Mouse (Mus musculus) c-Kit-negative CD71-positive TER-119-positive erythroid progenitor cells, embryonic 14.5 days (primary cell): Measurements from ENCODE around the gene Poldip3.
A peak's percentile ranks its signal among the peaks of the same experiment; 100 is the strongest.

Experiments used
- DNase-seq: peaks from one replicate; pipeline ENCODE4 v3.0.0-alpha.2; 2013; ENCODE audit warnings: low read depth, low spot score

The Poldip3 gene

DNA sequence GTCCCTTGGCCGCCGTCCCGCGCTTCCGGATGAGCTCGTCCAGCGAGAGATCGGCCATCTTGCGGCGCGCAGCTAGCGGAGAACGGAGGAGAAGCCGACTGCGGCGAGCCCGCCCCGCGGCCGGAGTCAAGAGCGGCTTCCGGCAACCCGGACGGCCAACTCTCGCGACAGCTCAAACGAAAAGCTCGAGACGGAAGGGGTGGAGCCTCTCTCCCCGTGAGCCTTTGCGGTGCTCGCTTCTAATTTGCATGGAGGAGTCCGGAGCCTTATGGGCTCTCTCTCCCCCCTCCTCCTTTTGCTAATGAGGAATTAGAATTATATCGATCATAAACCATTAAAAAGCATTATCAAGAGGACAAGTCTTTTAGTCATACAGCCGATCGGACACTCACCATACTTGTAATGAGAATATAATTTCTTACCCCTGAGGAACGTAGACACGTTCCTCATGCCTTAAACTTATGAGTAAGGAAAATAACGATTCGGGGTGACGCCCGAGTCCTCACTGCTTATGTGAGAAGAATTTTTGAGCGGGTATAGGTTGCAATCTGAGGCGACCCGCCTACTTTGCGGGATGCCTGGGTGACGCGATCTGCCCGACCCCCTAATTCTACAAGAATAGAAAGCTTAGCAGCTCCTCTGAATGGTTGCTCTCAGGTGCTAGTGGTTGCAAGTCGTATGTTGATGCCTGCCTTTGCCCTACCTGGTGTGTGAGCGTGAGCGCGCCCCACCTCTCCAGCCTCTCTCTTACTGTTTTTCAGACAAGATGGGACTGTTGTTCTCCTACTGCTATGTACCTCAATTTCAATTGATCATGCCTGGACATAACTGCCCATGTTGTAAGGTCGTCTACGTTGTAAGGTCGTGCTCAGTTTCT is at the start of gene Poldip3:
TSS of gene Poldip3 (minus strand) at position 189 of the 877 bp plus-strand sequence.
- peak; percentile 99 for DNase-seq

DNA sequence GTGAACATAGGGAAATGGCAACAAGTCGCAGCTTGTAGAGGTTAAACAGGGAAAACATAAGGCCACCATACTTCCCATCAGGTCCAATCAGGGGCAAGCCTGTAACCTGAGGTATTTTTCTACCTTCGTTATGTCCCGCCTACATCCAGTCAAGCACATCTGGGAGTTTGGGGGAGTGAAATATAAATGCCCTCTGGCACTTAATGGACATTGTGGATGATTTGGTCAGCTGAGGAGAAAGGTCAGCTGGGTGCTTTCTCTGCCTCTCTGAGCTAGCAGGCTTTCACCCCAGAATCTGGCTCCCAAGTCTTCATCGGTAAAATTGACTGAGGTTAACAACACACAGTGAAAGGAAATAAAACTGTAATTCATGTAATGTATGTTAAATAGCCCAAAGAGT is 44.2 kb upstream of the Poldip3 start:
- no peak for DNase-seq

DNA sequence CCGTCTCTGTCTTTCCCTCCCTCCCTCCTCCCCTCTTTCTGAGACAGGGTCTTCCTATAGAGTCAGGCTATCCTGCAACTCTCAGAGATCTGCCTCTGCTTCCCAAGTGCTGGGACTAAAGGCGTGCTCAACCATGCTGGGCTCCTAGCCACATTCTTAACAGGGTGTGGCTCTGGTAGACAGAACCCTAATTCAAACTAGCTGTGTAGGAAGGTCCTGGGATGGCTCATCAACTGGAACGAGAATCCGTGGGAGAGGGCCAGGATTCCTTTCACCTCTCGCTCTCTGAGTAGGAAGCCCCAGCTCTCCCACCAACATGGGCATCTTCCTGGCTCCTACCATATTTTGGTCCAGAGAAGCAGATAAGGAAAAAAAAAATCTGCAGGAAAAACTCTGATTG is 33.2 kb upstream of the Poldip3 start:
- no peak for DNase-seq

DNA sequence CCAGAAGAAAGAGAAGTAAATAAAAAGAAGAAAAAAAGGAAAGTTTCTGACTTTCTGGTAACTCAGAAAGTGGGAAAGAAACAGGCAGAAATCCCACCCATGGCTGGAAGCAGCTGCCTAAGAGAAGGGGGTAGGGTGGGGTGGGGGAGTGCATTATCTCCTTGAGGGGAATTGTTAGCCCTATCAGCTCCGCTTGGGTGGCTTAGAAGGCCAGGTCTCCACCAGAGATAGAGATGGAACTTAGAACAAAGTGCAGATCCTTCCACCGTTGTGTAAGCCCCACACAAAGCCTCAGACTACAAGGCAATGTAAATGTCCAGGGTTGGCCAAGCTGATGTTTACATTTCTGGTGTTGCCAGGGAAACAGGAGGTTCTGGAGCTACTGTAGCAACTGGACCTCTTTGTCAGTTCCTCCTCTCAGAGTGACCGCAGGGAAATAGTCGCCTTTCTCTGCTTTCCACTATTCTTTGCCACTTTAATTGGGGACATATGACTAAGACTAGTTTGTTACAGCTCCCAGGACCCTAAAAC is 32.7 kb upstream of the Poldip3 start:
- DNase-seq: no peak

DNA sequence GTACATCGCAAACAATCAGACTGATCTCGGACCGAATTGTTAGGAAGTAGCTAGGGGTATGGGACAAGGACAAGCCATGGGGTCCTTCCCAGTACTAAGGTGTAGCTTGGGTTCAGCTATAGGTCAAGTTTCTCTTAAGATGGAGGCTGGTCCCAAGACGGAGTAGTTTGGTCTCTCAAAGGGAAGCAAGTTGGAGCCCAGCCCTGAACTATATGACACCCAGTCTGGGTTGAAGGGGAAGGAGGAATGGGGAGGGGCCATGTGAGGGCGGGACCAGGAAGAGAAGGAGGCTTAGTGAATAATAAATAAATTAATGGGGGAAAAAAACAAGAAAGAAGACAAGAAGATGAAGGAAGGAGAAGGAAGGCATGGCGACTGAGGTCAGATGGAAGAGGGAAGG is 30.8 kb upstream of the Poldip3 start:
- no peak for DNase-seq

DNA sequence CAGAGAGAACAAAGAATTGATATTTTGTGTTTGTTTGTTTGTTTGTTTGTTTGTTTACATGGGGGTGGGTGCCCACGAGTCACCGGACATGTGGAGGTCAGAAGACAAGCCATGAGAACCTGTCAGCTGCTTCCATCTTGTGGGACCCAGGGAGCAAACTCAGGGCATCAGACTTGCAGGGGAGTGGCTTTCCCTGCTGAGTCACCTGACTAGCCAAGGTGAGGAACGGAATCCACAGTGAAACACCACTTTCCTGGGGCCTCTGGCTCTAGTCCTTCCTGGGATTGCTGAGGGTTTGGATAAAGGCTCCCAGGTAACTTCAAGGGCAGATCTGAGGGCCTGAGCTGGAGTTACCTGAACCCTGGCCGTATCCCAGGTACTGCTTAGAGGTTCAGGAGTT is 27.5 kb upstream of the Poldip3 start:
- no peak for DNase-seq

DNA sequence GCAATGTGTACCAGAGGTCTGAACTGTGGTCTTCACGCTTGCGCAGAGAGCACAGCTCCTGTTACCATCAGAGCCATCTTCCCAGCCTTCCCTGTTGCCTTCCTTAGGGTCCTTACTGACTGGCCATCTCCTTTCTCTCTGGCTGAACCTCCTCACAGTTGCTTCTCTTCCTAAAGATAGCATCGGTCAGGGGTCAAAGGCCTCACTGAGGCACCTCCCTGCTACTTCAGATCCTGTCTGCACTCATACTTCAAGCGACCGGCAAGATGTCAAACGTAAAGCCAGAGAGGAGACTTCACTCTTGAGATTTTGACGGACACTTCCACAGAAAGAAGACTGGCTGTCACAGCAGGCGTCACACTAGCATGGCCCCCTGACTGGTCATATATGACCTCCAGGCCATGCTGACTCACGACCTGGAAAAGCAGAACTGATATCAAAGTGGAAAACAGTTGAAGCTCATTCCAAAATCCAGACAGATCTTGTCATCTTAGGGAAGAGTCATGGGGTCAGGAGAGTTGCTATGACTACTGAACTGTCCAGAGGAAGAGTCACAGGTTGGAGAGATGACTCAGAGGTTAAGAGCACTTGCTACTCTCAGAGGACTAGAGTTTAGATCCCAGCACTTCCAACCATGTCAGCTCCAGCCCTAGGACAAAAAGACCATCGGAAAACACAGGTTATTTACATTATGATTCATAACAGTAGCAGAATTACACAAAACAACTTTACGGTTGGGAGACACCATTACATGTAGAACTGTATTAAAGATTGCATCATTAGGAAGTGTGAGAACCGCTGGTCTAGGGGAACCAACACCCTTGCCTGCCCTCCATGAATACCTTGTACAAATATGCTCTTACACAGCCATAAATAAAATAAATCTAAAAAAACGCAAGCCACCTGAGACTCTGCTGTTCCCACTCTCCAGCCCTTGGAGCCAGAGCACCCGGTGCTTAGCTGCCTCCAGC is 25.0 kb upstream of the Poldip3 start:
- DNase-seq: no peak

DNA sequence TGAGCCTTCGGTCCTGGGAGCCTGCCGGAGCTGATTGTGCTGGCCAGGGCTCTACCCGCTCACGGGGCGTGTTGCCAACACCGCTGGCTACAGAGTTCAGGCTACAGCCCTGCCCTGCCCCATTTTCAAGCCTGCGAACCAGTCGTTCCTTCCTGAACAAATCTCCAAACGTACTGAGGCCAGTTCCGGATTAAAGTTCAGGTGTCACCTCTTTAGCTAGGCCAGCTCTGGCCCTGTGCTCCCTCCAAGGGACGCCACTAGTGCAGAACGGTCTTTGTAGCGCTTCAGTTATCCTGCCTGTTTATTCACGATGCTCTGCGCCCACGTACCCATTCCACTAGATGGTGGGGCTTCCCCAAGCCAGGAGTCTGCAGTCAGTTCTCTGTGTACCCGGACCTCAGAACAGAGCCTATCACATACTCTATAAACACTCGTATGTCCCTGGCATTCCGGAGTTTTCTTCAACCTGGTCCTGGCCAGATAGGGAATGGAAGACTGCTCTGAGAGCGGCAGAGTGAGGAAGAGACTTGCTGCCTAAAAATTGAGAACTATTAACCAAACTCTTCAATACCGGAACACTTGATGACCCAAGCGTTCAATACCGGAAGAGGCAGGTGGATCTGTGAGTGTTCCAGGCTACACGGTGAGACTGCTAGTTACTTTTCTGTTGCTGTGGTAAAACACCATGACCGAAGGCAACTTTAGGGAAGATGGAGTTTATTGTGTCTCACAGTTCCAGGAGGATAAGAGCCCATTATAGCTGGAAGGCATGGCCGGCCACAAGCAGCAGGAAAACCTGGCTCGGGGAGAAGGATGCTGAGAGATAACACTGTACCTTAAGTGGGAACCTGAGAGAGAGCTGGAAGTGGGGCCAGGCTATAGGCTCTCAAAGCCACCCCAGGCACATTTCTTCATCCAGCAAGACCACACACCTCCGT is 23.6 kb upstream of the Poldip3 start, which contains the start of gene Cyb5r3:
TSS of gene Cyb5r3 (minus strand) at position 101 of the 938 bp plus-strand sequence.
- DNase-seq: no peak

DNA sequence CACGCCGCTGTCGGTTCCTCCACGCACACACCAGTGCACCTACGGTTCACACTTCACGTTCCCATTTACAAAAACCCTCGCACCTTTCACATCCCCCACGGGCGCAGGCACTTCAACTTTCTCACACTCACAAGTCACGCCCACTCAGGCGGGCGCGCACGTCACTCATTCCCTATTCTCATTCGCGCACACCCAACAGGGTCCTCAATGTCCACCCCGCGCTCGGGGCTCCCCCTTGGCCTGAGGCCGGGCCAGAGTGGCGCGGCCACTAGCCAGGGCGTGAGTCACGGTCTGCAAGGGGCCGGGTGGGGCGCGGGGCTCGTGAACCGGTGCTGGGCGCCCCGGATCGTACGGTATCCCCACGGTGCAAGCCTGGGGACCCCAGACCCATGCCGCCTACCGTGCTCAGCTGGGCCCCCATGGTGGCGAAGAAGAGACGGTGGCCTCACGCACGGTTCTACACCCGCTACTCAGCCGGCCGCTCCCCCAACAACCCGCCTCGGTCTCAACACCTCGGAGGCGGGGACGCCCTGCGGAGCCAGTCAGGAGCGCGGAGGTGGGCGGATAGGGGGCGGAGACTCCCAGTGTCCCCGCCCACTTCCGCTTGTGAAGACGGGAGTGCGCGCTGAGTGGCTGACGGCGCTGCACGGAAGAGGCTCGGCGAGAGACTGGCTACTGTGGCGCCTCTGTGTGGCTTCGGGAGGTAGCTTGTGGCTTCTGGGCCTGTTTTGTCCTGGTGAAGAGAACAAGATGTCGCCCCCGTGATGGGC is 22.7 kb upstream of the Poldip3 start:
- DNase-seq: peak; percentile 98

DNA sequence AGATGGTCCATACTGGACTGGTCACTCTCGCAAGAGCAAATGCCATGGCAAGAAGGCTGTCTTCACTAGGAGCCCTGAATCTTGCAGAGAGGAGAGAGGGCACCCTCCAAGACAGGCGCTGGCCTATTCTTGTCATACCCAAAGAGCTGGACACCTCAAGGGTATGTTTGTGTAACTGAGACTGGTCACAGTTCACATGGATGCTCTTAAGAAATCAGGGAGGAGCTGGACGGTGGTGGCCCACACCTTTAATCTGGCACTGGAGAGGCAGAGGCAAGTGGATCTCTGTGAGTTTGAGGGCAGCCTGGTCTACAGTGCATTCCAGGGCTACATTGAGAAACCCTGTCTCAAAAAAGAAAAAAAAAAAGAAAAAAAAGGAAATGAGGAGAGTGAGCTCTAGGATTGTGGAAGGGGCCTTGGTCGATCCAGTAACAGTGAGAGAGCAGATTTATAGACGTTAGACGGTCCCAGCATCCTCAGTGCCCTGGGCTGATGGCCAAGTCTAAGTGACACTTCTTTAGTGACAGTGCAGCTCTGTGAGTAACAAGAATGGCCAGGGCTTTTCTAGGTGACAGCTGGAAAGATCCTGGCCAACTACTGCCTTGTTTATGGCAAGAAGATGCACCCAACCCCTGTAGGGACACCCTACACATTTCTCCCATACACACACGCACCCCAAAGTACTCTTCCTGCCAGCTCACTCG is 21.9 kb upstream of the Poldip3 start:
- no peak for DNase-seq

DNA sequence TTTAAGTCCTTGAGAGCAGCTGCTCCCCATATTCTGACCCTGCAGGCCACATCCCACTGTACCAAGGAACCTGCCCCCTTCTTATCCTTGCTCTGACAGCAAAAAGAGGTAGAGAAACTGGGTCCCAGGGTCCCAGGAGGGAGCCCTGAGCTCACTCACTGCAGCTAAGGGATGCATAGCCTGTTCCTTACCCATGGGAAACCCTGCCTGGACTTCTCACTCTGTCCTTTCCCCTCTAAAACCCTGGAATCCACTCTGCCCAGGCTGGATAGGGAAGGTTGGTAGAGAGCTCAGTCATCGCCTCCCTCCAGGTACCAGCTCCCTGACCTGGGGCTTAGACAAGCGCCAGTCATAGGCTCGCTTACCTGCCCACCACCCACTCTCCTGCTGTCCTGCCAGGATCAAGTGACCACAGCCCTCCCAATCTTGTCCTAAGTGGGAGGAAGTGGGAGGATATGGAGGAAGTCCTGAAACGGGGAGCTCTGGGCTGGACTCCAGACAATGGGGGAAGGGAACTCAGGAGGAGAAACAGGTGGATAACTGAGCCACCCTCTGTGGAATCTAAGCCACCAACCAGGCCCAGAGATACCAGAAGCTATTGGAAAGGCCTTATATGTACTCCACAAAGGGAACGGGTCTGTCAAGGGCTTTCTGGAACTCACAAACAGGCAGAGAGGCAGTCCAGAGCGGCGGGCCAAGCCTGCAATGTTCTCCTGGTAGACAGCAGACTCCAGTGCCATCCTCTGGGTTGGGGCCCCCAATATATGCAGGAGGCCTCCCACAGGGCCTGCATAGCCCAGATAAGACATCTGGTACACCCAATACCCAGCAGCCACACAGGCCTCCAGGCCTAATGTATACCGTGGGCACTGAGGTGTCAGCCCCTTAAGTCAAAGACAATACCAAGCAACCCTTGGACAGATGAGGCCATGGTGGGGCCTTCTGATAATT is 20.9 kb upstream of the Poldip3 start:
- DNase-seq: peak; percentile 82

DNA sequence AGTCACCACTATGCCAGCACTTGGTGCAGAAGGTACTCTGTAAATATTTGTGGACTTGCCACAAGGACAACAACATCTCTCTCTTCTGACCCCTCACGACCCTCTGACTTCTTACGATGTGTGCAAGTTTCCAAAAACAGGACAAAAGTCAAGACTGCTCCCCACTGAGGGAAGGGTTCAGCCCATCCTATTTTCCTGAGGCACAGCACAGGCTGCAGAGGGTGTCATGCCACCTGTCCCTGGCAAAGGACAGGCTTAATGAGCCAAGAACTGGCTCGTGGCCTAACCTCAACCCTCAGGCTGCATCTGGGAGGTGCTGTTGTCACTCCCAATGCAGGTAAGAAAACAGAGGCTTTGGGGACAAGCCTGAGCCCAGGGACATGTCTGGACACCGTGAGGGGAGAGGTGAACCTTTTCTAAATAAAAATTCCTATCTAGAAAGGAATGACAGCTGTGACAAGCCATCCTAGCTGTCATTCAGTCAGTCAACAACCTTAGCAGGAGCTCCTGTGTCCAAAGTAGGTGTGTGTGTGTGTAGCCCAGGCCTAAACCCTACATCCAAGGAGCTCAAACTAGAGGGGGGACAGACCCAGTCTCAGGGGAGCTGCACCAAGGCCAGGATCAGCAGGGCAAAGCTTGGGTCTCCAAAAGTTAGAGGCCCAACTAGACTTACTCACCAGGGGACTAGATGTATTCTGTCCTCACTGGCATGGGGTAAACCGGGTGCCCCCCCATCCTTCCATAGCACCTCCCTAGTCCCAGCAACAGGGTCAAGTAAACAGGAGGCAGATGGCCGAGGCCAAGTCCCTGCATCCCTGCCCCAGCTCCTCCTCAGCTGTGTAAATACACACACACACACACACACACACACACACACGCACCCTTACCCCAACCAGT is 19.9 kb upstream of the Poldip3 start:
- no peak for DNase-seq

DNA sequence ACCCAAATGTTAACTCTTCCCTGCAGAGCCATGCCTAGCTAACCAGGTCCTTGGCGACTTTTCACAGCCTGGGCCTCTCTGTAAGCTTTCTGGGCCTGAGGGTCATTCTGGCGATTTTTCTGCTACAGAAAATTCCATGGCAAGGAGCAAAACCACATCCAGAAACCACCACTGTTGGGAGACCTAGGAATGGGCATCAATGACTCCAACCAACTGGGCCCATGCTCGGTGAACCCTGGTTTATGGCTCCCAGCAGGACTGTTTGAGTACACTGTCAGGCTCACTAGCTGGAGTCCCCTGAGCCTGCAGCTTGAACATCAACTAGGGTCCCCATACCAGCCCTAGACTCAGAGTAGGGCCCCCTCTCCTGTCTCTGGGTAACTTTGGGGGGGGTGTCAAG is 19.1 kb upstream of the Poldip3 start:
- DNase-seq: no peak

DNA sequence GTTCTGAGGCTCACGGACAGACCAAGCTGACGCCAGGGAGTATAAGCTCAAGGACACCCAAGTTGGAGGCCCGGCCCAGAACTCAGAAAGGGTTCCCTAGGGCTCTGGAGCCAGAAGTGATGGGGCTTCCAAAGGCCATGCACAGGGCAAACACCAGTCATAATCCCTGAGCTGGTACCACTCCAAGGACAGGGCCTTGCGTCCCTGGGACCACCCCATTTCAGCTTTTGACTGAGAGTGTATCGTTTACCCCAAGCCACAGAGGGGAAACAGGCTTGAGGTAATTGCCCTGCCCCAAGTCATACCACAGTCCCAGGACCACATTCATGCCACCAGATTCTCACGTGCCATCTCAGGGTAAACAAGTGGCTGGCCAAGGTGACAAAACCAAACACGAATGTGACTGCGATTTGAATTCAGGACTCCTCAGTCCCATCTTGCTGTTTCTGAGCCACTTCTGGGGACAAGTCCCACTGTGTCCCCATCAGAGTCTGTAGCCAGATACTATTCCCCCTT is 18.4 kb upstream of the Poldip3 start:
- DNase-seq: no peak

DNA sequence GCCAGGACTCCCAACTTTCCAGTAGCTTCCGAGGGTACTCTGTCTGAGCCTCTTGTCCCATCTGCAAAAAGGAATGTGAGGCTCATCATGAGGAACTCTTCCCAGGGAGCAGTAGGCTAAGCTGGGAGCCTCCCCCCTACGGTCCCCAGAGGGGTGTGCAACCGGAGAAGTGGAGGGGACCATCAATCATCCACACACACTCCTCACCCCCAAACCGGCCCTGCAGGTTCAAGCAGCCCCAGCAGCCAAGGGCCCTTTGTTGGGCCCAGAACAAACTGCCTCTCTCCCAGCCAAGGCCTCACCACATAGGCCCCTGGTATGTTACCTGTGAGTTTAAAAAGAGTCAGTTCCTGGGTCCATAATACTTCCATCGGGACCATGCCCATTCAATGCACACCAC is 17.9 kb upstream of the Poldip3 start:
- no peak for DNase-seq

DNA sequence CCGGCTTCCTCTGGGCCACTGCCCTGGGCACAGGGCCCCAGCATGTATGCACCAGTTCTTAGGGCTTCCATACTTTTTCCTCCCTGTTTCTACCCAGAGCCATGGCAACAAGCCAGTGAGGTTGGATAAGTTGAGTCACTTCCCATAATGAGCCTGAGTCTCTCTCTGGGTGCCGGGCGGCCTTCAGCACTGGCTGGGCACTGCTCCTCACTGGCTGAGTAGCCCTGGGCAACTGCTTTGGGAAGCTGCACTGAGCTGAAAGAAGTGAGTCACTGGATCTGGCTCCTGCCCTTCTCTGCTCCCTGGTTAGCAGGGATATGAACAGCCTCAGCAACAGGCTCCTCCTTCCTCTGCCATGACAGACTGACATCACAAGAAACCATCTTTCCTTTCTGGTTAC is 17.5 kb upstream of the Poldip3 start:
- DNase-seq: no peak
